Mouse (Mus musculus) kidney, adult 8-10 months (tissue): ENCODE results near the gene Ddx39.

Experiments used
- DNase-seq, 2 experiments: peaks; one replicate each; pipeline ENCODE4 v3.0.0; 2022

The Ddx39 gene

DNA sequence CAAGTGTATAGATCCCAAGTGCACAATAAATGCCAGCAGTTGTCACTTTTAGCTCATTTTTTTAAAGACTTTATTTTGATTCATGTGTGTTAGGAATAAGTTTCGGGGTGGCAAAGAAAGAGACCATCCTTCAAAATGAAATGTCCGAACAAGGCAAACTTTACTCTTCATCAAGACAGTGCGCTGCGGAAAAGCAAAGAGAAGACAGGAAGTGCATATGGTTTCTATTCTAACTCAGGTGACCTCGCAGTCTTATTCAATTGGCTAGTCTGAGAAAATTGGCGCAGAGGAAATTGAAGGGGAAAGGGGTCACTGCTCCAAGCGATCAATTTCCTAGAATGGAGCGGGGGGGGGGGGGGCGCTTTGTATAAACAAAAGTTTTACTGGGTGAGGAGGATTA is 15.4 kb upstream of the Ddx39 start:
- DNase-seq = no peak

DNA sequence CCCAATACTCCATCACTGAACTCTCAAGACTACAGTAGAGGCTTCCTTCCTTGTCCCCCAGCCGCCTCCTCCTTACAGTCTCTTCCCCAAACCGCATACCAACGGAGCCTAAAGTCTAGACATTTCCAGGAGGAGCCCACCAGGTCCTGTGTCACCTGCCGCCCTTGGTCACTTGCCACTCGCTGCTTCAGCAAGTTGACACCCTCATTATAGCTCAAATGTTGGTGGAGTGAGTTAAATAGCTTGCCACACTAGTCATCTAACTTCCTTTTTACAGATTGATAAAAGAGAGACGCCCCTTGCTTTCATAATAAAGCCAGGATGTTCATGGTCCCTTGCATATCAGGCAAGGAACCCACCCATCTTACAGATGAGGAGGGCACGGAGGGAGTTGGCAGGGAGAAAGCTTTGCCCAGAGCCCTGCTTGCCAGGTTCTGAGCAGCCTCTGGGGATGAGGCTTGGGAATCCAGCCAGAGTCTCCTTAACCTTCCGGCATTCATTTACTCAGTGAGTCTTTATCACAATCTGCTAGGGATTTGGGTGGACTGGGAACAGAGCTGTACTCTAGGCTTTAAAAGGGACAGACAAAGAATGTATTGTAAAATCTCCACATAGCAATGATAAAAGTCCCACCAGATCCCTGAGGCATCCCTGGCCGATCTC is 14.4 kb upstream of the Ddx39 start:
- peak in 1 of 2 experiments; percentile 38 for DNase-seq

DNA sequence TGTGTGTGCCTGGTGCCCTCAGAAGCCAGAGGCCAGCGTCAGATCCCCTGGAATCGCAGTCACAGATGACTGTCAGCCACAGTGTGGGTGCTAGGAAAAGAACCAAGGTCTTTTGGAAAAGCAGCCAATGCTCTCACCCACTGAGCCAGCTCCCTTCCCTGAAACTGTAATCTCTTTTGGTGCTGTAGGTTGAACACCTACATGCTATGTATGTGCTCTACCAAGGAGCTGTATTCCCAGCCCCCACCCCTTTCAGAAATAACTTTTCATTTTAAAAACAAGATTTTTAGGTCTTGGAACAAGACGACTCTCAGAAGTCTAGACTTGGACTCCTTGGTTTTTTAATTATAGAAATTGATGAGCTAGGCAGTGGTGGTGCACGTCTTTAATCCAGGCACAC is 11.6 kb upstream of the Ddx39 start:
- DNase-seq = no peak

DNA sequence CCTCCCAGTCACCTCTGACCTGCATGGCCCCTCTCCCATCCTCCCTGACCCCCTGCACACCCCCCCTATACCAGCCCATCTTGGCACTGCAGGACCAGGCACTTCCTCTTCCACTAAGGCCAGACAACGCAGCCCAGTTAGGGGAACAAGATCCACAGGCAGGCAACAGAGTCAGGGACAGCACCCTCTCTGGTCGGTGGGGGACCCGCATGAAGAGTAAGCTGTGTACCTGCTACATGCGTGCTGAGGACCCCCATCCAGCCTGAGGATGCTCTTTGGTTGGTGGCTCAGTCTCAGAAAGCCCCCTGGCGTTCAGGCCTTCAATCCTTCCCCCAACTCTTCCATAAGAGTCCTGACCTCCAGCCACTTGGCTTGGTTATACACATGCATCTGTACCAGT is 8.6 kb upstream of the Ddx39 start:
- DNase-seq = no peak

DNA sequence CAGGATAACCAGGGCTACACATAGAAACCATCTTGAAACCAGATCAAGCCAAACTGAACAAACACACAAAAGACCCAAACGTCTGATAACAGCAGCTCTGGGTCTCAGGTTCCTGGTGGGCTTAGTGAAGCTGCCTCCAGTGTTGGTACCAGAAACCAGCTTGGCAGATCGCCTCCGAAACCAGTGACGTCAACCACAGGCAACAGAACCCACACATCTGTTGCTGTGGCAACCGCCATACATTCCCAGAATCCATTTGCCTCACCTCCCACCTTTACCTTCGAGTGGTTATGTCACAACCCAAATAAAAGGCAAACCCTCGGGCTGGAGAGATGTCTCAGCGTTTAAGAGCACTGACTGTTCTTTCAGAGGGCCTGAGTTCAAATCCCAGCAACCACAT is 7.4 kb upstream of the Ddx39 start:
- no peak for DNase-seq

DNA sequence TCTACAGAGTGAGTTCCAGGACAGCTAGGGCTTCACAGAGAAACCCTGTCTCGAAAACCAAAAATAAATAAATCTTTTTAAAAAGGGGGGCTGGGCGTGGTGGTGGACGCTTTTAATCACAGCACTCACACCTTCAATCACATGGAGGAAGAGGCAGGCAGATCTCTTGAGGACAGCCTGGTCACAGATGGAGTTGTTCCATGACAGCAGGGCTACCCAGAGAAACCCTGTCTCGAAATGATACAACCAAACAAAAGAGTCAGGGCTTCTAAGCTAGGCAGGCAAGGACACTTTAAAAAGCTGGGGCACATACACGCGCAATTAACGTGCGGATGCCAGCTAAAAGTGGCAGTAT is 324 bp upstream of the Ddx39 start:
- no peak for DNase-seq

DNA sequence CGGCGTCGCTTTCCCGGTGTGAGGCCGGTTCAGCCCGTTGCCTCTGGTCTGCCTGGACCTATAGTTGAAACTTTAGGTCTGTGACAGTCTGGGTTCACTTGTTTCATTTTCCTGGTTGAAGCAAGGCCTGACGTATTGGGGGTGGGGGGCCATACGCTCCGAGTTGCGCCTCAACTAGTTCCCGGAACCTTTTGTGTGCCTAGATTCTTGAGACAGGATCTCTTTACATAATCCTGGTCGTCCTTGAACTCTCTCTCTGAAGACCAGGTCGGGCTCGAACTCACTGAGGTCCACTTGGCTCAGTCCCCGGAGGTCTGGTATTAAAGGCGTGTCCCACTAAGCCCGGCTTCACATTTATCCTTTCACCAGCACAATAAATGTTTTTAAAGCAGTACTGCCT is 794 bp downstream of the Ddx39 start:
- DNase-seq = no peak

DNA sequence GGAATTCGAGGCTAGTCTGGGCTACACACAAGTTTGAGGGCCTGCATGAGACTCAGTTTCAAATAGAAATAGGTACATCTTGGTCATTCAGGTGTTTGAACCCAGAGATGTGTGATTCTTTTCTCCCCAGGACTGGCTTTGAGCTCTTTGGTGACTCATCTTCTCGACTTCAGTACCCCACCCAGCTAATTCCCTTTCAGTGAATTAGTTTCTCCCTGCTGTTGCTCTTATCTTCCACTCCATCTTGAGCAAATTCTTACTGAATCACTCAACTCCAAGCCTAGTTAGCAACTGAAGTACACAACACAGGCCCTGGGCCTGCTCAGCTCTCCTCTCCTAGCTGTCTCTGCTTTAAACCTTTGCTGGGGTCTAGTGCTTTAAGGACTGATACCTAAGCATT is 1.6 kb downstream of the Ddx39 start:
- no peak for DNase-seq

DNA sequence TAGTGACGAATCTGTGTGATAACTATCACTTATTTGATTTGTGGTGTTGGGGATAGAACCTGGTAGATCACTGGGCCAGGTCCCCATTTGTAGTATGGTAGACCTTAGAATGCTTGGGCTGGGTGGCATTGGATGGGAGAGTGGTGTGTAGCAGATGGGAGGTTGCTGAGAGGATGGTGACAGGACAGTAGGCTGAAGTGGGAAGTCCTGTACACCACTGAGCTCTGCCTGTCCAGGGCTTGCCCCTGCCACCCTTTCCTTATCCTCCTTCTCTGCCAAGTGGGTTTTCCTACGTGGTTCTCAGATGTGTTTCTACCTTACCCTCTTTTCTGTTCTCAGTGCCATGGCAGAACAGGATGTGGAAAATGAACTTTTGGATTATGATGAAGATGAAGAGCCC is 4.1 kb downstream of the Ddx39 start:
- no peak for DNase-seq

DNA sequence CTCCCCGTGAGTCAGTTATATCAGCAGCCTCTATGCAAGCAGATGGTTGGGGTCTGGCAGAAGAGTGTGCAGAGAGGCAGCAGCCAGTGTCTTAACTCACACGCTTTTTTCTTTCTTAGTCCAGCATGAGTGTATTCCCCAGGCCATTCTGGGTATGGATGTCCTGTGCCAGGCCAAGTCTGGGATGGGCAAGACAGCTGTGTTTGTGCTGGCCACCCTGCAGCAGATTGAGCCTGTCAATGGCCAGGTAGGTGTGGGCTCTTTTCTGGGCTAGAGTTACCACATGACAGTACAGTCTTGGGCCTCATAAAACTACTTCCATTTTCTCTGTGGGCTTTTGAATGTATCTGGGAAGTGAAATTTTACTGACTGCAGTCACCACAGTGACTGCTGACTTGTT is 4.7 kb downstream of the Ddx39 start:
- DNase-seq = no peak

DNA sequence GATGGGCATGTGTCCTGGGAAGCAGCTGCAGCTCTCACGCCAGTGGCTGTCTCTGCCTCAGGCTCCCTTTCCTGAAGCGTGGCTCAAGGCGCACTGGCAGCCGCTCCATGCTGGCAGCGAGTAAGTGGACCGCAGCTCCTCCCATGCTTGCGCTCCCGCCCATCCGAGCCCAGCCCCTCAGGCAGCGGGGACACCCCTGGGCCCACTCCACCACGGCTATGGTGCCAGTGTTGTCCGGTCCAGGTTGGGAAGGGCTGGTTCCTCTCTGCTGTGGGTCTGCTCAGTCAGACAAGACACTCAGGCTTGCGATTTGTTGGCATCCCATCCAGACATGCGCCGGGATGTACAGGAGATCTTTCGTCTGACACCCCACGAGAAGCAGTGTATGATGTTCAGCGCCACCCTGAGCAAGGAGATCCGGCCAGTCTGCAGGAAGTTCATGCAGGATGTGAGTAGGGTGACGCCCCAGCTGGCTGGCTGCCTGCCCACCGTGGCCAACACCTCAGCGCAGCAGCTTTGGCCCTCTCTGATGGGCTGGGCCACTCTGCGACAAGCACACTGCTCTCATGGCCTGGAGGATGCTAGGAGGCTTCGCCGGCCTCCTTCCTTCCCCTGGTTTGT is 6.5 kb downstream of the Ddx39 start:
- peak; percentile 70 to 72 for DNase-seq

DNA sequence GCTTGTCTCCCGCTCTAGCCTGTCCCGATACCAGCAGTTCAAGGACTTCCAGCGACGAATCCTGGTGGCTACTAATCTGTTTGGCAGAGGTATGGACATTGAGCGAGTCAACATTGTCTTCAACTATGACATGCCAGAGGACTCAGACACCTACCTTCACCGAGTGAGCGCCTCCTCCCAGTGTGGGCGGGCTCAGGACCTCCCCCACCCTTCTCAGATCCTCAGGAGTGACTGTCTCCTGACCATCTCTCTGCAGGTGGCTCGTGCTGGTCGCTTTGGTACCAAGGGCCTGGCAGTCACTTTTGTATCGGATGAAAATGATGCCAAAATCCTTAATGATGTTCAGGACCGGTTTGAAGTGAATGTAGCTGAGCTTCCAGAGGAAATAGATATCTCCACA is 7.7 kb downstream of the Ddx39 start:
- DNase-seq = no peak

DNA sequence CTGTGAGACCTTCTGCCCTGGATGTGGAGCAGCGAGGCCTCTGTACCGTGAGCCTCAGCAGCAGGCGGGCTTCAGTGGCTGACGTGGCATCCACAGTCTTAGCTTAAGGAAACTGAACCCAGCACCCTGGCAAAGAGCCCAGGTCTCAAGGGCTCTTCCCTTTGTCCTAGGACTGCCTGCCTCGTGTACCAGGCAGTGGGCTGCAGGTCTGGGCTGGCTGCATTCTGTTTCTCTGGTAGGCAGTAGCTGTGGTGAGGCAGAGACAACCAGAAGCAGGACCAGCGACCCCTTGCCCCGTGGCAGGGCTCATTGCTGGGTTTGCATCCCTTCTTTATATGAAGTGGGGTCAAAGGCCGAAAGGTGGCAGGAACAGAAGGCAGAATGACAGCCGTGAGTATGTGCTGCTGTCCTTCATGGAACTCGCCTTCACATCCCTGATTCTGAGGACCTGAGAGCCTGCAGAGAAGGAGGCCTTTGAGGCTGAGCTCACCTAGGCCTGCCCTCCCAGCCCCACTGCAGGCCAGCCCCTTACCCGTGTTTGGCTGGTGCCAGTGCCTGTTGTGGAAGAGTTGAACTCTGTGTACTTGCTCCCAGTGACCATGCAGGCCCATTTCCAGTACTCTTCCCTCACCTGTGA is 8.6 kb downstream of the Ddx39 start:
- no peak for DNase-seq

DNA sequence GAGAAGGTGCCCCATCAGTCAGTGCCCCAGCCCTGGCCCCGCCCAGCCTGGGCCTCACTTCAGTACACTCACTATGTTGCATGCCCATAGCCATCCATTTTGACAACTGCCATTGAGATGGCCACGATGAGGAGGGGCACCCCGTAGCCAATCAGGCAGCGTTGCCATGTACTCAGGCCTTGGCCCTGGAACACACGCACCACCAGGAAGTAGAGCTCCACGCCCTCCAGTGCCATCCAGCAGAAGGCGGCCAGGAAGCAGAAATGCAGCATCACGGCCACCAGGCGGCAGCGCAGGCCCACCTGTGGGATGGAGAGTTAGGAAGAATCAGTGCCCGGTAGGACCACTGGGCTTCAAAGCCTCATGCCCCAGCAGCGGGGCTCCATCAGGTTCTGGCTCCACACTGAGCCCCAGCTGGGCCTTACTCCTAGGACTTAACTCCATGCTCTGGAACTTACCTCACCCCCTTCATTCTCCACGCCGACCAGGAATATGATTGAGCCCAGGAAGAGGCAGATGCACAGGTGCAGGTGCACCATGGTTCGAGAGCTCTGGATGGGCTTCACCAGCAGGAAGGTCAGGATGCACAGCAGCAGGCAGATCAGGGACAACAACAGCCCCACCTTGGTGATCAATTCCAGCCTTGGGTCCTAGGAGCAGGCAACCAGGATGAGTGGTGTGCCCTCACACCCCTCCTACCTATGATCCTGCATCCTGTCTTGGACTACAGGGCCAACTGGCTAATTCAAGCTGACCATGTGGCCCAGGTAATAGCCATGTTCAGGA is 9.9 kb downstream of the Ddx39 start:
- peak; percentile 71 to 82 for DNase-seq

DNA sequence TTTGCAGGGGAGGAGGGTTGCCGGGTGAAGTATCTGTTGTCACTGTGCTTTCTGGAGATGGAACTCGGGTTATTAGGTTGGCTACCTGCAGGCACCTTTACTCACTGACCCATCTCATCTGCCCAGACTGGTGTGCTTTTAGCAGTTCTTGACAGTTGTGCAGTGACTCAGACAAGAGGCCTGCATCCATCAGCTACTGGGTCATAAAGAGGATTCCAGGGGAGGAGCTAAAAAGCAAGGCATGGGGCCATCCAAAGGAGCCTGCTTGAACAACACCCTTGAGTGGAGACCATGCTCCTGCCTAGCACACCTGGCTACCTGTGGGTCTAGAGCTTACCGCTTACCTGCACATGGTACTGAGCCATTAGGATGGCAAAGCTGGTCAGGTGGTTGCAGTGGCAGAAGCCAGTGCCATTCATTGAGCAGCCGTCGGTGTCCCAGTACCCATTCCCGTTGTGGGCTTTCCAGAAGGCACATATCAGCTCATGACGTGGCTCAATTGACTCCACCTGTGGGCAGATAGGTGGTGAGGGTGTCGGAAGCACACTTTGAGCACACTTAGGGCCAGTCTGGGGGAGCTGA is 10.6 kb downstream of the Ddx39 start:
- DNase-seq = no peak

DNA sequence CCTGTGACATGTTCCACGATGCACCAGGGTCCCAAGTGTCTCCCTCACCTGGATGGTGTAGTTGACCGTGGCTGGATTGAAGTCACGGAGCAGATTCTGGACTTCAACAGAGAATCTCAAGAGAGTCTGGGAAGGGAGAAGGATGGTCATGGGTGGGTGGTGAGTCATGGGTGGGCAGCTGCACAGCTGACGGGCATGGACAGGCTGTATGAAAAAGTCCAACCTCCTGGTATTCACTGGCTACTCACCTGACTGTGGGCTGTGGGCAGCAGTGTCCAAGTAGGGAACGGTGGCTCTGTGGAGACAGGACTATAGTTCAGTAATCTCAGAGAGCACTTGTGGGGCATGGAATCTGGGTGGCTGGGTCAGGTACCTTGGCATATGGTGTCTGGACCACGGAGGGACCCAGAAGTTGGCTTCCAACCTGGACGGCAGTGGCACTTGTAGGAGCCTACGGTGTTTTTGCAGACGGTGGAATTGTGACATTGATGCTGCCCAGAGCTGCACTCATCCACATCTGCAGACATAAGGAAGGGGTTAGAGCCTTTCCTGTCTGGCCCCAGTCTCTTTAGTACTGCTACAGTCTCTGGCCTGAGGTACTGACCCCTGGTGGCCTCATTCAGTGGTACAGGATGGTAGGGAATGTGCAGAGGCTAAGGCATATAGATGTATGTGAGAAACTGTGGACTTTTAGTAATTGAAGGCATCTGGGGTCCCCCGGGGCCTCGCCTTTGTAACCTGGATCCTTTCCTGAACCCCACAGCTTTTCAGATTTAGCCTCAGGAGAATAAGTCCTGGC is 14.2 kb downstream of the Ddx39 start:
- peak in 1 of 2 experiments; percentile 54 for DNase-seq

DNA sequence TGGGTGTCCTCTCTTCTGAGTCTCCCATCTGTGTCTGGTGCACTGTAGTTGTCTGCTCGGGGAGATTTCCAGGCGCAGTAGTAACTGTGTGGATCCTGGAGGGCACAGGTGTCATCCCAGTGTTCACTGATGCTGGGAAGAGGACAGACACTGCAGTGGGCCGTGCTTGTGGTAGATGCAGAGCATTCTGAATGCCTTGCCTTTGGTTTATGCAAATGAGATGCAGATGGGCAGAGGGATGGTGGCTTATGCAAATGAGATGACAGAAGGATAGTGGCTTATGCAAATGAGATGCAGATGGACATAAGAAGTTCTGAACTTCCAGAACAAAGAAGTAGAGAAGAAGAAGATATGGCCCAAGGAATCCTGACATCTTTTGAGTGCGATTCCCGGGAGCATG is 16.9 kb downstream of the Ddx39 start:
- no peak for DNase-seq

DNA sequence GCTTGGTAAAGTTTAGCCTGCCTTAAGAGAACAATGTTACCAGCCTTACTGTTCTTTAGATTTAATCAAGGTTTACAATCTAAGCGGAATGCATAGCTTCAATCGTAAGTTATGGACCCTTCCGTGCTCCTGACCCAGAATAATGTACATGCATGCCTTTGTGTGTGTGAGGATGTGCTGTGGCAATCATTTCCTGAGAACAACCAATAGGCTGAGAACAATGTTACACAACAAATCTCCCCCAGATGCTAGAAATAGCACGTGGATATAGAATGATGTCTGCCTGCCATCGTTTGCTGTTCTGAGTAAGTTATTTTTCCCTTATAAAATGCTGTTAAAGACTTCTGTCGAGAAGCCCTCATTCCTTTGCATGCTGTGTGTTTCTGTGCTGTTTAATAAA is 17.9 kb downstream of the Ddx39 start:
- DNase-seq = no peak

DNA sequence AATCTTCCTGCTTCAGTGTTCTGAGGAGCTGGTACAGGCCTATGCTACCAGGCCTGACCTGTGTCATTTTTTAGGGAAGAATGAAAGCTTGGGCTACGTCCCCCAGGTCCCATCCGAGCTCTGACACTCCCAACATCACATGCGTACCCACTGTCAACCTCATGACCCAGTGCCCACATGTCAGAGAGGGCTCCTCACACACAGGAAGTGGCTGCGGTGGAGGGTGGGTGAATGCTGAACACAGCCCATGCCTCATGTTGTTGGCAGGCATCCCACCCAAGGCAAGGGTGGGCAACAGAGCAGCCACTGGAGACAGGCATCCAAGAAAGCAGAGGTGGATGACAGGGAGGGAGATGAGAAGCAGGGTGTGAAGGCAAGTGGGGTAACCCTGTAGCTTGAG is 21.7 kb downstream of the Ddx39 start:
- no peak for DNase-seq

DNA sequence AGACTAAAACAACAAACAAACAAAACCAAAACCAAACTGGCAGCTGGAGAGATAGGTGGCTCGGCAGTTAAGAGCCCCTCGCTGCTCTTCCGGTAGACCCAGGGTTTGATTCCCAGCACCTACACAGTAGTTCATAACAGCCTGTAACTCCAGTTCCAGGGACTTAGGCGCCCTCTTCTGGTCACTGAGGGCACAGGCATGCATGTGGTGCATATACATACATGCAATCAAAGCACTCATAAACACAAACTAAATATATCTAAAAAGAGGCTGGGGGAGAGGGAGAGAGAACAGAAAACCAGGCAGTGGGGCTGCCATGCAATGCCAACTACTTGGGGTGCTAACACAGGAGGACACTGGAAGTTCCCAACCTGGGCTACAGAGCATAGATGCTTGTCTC is 22.4 kb downstream of the Ddx39 start:
- DNase-seq = no peak

DNA sequence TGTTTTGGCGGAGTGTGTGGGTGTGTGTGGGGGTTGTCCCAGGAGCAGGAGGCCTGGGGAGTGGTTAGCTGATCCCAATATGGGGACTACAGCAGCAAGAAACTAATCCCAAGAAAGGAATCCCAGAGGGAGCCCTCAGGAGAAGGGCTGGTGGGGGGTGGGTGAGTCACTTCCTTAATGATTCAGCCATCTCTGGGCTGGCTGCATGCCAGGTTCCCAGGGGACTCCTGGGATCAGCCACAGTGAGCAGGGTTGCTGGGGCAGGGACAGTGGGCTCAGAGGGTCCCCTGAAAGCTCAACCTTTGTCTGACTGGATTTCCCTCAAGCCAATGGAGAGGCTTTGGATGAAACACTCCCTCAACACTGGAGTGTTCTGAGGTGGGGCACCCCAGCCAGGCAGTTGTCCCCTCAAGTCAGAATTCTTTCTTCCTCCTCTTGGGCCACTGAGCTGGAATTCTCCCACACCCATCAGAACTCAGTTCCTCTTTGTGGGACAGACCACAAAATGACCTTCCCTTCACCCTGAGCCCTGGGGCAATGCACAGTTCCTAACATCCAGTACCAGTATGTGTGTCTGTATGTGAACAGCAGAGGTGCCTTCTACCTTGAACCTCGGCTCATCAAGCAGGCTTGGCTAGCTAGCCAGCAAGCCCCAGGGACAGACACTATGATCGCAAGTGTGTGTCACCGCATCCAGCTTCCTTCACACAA is 23.0 kb downstream of the Ddx39 start:
- DNase-seq = peak; percentile 54 to 60
